Comparison of ENCODE assay signal across 18 mouse cellular contexts in genomic region chr17:56123161-56123560, GRCm38 (mm10). TPM values are rescaled to one million over a fixed set of nuclear protein-coding genes. Genes with fewer than 3 reads are reported as not detected.
"Had no signal": no experiment of that assay in that cellular context is flagged by ENCODE, and none has a peak within 500 bp of the region (broad histone marks: within the 10 kb centered on the region; RNA-seq: fewer than 3 reads in every experiment).

No protein-coding gene starts in this region.

- H3K36me3 ChIP-seq: limb, embryonic 15.5 days had no signal

- H3K4me3 ChIP-seq: layer of hippocampus, adult 2 months; midbrain, embryonic 15.5 days; neural tube, embryonic 13.5 days had no signal

- H3K9ac ChIP-seq: liver, embryonic 14.5 days; midbrain, embryonic 15.5 days; neural tube, embryonic 13.5 days had no signal

- H3K4me1 ChIP-seq: midbrain, embryonic 15.5 days had no signal

- ATAC-seq: midbrain, embryonic 15.5 days had no signal

- H3K4me2 ChIP-seq: midbrain, embryonic 15.5 days; neural tube, embryonic 13.5 days had no signal

- H3K27ac ChIP-seq: layer of hippocampus, adult 2 months; limb, embryonic 15.5 days; liver, embryonic 14.5 days; midbrain, embryonic 15.5 days; neural tube, embryonic 13.5 days had no signal

- DNase-seq: kidney, postnatal 10 days; kidney, postnatal 4 days; left cerebral cortex, postnatal 4 days; lung, adult 18-20 months; retina, postnatal 1 day; right cerebral cortex, postnatal 4 days; spleen, adult 18-20 months; thymus, adult 18-20 months; thymus, postnatal 14 days had no signal

RNA-seq across cellular contexts. Expression of gene Lrg1, which starts 1.4 kb away (rescaled TPM):
- total RNA-seq: layer of hippocampus, postnatal 10 days; left cerebral cortex, postnatal 4 days had no signal
- polyA plus RNA-seq: kidney, embryonic 14.5 days; midbrain, embryonic 10.5 days; stomach, embryonic 14.5 days had no signal
